Mouse (Mus musculus): ENCODE data around the gene Fhad1.

DNA sequence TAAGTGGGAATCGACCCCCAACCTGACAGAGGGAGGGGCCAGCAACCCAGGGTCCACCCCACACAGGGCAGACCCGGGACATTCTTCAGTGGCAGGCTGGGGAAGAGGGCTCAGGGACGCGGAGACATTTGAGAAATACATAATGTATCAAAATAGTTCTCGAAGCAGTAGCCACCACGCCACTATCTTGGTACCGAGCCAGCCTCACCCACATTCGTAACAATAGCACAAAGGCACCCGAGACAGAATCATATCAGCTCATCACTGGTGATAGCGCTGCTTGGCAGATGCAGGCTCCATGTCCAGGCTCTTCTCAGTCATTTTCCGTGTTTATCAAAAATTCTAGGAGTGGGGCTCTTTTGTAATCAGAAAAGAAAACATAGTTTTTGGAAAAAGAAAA is 90.9 kb downstream of the Fhad1 start:
- TF ChIP-seq EP300 (optimal IDR thresholded peaks at IDR 0.05) (no peak), CTCF (IDR thresholded peaks at IDR 0.05; ENCODE audit: low read depth) (no peak)

Data from stomach, postnatal 0 days (tissue).